Mouse (Mus musculus): ENCODE results near the gene Lrch1.

Gene Lrch1

DNA sequence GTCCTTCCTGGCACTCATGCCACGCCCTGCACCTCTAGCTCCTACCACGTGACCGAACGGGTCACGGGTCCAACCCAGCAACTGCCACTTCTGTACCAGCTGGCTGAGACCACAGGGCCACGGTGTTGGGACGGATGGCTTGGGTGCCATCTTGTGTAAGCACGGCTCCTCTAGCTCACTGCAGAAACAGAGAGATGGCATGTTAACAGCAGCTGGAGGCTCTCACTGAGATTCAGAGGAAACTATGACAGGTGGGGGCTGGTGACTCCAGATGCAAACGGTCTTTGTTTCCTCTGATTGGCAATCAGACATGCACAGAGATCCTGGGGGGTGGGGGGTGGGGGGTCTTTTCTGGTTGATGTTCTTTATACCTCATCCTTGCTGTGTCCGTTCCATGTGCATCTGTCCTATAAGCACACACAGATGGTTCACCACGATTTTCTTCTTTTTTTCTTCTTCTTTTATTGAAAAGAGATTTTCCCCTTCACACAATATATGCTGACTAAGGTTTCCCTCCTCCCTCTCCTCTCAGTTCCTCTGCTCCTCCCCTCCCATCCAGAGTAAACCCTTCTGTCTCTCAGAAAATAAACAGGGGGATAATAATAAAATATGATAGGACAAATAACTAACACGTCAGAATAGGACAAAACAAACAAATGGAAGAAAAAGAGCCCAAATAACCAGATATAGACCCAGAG, 25.5 kb downstream of the Lrch1 start:
- no peak for DNase-seq (ENCODE audit: low spot score in 2 of 2)

DNA sequence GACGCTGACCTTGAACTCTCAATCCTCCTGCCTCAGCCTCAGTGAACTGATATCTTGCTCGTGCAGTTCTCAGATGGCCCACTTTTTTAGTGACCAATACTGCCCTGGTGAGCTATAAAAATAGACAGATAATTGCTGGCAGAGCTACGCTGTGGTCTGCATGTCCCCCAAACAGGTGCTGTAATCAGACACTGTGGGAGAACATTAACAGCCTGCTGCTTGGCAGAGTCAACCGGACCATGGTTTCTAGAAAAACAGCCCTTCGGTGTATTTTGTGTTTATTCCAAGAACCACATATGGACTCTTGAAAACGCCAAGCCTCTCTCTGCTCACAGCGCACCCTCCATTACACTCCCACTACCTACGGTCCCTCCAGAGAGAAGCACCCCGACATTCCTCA, 26.2 kb downstream of the Lrch1 start:
- DNase-seq (ENCODE audit: low spot score in 2 of 2): no peak

DNA sequence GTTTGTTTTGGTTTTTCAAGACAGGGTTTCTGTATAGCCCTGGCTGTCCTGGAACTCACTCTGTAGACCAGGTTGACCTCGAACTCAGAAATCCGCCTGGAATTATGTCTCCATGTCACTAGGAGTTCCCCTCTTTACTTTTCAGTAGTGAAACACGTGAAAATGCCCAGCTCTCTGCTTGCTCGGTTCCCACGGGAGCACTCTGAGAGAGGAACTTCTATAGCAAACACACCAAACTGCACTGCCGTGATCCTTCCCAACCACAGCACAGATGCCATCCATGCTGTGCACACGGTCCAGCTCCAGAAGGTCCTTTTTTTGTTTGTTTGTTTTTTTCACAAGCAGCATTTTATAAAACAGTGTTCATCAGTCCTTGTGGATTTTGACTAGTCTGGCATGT, 28.5 kb downstream of the Lrch1 start:
- no peak for DNase-seq (ENCODE audit: low spot score in 2 of 2)

DNA sequence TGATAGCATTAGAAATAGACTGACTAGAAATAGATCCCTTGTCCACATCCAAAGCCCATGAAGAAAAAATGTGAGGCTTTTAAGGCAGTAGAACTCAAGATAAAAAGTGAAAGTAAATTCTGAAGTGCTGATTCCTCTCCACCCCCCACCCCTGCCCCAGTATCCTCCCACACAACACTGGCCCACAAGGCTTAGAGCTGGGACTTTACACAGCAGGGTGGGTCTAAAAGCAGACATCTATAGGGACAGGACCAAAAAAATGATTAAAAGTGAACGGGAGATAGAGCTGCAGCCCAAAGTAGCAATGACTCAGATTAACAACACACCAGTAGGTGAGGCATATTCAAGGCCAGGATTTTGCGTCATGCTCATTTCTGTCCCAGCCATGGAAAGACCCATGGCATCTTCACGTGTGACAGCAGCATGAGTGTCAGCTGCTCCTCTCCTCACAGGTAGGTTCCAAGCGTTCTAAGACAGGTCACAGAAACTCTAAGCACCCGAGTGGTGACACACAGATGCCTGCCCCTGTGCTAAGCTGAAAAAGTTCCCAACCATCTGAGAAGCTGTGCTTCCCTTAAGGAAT, 29.1 kb downstream of the Lrch1 start:
- DNase-seq (ENCODE audit: low spot score in 2 of 2): no peak

DNA sequence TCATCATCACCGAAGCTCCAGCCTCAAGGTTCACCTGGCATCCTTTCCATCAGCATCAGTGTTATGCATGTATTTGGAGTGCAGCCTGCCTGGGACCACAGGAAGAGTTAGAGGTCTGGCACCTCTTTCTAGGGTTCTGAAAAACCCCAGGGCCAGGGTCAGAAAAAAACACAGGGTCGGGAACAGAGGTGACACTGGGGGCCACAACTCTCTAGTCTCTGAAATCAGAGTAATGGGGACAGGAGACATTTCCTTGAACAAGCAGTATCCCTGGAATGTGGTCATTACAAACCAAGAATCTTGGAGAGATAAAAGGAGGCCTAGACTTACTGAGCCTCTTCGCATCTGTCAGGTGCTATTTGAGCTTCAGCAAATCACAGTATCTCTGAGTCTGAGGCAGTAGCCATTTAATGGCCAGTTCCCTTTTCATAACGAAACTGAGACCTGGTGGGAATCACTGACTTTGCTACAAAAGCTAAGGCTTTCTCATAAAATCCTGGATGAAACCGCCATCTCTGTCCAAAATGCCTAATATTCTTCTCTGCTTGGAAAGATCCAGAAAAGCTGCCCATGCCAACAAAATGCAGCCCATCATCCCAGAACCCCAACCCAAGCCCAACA, 30.1 kb downstream of the Lrch1 start:
- DNase-seq (ENCODE audit: low spot score in 2 of 2): no peak

DNA sequence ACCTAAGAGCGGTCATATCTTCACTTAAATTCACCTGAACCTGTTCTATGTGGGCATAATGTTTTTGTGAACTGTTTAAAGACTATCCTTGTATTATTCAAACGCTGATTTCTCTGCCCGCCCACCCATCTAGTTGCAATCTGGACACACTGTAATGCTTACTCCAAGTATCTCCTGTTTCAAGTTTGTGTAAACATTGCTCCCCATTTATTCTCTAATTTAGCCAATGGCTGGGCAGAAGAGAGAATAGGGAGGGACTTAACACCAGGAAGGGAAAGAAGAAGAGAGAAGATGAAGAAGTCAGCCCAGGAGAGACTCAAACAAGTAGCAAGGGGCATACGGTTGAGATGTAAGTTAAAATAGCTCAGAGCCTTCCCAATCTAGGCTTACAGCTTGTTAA, 31.0 kb downstream of the Lrch1 start:
- no peak for DNase-seq (ENCODE audit: low spot score in 2 of 2)

DNA sequence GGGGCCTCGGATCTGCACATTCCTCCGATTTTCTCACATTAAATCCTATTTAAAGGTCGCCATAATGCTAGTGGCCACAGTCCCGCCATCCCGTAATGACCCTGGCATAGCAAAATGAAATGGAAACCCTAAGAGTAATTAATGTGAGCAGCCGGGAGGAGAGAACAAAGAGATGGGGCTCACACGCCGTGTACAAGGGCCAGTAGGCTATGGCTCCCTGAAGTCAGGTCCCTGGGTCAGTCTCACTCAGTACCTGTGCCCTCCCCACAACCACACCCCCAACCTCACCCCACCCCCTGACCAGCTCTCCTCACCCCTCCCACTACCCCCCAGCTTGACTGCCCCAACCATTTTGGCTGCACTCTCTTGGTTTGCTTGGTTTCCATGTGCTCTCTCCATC, 31.6 kb downstream of the Lrch1 start:
- DNase-seq (ENCODE audit: low spot score in 2 of 2): no peak

DNA sequence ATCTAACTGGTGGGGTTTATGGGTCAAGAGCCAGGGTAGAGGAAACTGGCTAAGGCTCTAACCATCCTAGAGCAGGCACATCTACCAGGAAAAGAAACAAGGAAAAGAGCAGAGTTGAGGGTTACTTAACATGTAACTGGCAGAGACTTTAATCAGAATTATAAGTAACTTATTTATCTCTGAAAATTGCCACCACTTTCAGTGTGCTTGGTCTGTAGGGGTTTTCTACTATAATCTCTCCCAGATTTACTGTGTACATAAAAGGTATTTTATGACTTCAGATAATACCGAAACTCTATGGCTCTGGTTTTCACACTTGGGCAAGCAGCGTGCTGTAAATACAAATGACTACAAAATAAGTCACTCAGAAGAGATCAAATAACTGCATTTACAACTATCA, 32.0 kb downstream of the Lrch1 start:
- no peak for DNase-seq (ENCODE audit: low spot score in 2 of 2)

DNA sequence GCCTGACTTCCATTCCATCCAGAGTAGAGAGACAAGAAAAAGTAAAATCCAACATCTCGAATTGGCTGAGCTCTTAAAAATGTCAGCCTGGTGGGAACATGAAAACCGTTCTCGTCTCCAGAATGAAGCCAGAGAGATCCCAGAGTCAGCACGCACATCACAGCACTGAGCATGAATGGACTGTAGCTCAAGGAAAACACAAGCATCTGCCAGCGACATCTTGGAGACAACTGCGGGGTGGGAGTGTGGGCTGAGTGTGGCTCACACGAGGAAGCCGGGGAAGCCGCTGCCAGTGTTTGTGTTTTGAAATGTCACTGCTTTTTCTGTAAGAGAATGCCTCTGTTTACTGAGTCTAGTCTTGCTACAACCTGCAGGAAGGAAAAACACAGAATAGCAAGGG, 32.7 kb downstream of the Lrch1 start:
- DNase-seq (ENCODE audit: low spot score in 2 of 2): peak; percentile 22 to 75

DNA sequence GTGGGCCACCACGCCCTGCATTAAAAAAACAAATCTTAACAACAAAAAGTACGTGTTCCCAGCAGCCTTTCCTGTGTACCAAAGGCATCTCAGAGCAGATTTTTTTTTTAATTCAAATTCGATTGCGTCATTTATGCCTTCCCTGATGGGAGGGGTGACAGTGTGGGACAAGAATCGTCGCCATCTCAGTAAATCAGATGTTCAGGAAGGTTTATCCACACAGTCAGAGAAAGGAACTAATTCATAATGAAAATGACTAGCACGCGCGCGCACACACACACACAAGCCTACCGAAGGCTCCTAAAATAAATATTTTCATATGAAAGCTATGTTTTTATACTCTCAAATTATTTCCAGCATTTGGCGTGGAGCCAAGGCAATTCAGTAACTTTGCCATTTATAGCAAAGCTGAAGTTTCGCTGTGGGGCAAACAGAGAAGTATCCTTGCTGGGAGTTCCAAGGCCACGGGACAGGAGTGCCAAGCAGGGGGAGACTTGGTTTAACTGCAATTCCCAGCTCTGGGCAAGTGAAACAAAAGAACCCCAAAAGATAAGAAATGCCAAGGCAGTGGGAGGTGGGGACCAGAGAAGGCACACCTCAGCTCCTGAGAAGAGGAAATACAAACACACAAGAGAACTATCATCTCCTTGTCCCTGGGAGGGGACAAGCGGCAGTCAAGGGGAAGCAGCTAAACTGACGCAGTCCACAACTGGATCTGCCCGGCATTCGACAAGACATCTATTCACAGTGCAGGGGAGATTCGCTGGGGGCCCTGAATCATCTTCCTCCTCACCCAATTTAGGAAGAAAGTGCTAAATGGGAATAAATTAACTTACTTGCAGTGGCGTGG, 34.1 kb downstream of the Lrch1 start:
- no peak for DNase-seq (ENCODE audit: low spot score in 2 of 2)

DNA sequence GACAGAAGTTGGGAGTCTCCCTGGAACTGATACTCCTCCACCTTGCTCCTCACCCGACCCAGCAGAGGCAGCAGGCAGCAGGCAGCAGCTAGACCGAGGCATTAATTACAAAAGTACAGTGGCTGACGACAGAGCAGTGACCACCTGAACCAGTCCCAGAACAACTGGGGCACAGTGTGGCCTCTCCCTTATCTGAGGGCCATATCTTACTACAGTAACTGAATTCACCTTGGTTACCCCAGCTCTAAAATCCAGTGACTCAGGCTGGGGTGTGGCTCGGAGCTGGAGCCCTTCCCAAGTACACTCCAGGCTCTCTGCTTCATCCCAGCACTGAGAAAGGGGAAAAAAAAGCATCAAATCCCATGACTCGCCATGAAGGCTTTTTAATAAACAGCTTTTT, 37.3 kb downstream of the Lrch1 start:
- DNase-seq (ENCODE audit: low spot score in 2 of 2): no peak

DNA sequence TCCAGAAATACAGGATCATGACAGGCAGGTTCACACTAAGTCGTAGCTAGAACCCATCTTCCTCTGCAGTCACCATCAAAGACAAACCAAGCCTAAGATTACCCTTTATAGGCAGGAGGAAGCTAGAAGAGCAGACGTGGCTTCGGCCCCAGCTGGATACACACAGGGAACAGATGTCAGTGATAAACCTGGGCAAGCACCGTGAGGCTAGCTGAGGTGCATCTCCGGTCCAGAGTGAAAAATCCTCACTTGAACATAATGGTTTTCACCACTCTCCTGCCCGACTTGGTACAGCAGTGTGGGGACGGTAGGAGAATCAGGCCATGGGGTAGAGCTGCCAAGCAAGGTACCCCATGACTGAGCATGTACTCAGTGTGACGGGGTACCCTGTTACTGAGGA, 38.7 kb downstream of the Lrch1 start:
- DNase-seq (ENCODE audit: low spot score in 2 of 2): no peak

DNA sequence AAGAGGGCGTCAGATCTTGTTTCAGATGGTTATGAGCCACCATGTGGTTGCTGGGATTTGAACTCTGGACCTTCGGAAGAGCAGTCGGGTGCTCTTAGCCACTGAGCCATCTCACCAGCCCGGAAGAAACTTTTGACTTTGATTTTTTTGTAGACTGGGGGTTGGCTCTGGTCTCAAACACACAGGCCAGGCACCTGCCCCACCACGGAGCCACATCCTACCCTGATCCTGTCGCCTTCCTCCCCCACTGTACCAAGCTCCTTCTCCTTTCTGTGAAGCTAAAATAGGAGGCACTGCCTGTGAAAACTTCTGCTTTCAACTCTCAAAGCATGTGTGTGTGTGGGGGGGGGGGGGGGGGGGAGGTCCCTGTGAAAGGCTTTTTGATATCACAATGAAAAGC, 39.4 kb downstream of the Lrch1 start:
- DNase-seq (ENCODE audit: low spot score in 2 of 2): no peak

DNA sequence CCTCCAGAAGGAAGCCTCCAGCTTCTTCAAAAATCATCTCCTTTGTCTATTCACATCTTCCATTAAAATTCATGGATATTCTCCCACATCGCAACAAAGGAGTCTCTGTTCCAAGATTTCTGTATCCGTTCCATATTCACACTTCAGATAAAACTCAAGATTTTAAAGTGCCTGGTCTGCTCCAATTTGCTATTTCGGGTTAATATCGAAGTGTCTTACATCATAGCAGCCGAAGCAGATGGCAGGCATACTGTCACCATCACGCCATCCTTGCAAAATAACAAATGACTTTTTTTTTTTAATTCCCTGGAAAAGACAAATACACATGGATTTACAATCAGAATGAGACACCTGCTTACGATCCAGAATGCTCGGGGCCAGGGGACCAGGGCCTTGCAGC, 40.0 kb downstream of the Lrch1 start:
- no peak for DNase-seq (ENCODE audit: low spot score in 2 of 2)

DNA sequence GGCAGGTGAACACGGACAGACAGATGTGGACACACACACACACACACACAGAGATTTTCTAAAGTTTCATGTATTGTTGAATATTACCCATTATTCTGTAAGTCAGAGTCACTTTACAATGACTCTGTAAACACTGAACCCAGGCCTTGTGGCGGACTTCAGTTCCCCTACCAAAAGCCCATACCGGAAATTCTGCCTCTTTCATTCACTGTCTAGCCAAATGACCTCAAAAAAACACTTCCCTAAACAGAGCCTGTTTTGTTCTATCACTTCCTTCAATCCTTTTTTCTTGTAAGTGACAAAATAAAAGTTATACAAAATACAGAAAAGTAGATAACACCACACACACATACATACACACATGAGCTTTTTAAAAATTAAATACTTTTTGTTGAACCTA, 41.7 kb downstream of the Lrch1 start:
- DNase-seq (ENCODE audit: low spot score in 2 of 2): no peak

DNA sequence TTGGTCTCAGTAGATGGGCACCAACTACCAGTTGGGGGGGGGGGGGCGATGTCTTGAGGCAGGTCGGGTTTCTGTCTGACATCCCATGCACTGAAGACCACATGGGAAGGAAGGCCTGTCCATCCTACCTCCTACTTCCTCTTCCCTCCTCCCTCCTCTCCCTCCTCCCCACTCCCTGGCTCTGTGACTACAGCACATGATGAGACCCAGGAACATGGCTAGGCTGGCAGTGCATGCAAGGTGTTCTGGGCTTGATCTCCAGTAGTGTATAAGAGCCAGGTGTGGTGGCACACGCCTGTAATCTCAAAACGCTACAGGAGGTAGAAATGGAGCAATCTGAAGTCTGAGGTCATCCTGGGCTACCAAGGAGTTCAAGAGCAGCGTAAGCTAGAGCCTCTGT, 43.2 kb downstream of the Lrch1 start:
- DNase-seq (ENCODE audit: low spot score in 2 of 2): no peak

DNA sequence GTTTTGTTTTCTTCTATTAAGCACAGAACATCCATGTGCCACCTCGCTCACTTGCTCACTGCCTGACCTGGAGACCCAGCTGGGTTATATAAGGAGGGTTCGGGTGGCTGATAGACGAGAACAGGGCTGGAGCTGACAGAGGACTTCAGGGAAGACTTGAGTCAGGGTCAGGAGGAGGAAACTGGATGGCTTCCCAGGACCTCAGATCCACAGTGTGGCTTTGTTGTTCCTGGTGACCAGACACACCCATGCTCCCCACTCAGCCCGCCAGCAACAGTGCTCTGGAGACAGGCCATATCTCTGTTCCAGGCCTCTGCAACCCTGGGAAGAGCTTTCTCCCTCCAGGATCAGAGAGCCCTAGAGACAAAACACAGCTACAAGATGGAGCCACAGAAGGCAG, 44.6 kb downstream of the Lrch1 start:
- no peak for DNase-seq (ENCODE audit: low spot score in 2 of 2)

DNA sequence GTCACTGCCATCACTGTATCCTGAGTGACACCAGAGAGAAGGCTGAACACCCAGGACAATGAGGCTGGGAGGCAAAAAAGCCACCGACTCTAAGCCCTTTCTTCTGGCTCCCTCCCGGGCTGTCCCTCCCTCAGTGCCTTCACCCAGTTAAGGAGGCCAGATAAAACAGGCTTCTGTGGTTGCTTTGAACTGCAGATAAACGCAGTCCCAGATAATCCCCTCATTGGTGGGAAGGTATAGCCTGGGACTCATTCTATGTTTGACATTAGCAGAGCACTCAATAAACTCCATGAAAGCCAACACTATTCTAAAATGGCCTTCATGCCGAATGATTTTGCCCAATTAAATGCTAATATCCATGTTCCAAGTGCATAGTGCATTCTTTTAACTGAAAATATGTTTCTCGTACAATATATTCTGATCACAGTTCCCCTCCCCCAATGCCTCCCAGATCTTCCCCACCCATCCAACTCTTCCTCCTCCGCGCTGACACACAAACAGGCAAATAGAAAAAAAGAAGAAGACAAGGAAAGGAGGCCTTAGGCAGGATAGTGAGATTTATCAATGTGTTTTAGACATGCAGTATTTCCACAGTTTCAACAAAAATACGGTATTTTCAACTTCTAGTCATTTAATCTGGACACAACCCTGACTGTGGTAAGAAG, 46.8 kb downstream of the Lrch1 start:
- no peak for DNase-seq (ENCODE audit: low spot score in 2 of 2)

DNA sequence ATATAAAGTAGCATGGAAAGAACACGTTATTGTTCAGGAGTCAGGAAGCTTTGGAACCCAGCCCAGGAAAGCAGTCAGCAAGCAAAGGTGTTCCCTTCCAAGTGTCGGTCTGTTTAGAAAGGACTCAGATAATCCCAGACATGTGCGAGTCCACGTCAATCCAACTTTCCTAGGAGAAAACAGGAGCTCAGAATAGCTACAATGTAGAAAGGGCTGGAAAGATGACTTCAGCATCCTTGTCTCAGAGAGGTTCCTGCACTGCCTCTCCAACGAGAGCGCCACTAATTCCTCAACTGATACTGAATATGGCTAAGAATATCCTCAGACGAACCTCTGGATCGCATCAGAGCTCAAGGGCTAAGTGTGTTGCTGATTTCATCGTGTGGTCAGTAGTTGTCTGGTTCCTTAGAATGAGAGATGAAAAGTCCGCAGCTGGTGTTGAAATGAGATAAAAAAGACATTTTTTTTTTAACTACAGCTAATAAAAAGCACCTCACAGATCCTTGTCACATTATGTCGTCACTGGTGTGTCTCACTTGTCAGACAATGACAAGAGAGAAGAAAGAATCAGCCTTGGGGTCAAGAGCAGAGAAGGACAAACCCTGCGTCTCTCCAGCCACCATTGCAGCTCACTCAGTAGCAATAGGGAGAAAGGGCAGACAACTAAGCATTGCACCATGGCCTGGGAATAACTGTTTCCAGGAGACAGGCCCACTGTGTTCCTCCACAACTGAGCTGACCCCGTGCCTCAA, 47.5 kb downstream of the Lrch1 start:
- DNase-seq (ENCODE audit: low spot score in 2 of 2): no peak

DNA sequence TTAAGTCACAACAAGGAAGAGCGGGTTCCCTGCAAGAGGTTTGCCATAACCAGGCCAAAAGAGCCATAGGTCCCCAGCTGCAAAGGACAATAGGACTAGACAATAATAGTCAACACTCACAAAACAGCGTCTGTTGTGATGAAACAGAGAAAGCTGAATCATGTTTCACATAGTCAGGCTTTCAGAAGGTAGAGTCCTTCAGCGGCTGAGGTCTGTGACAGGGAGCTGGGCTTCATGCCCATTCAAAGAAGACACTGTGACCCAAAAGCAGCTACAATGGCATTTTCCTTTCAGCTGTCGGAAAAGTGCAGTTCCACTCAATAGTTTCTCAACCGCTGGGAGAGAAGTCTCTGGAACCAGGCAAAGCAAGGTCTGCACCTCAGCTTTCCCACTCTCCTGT, 48.7 kb downstream of the Lrch1 start:
- no peak for DNase-seq (ENCODE audit: low spot score in 2 of 2)

DNA sequence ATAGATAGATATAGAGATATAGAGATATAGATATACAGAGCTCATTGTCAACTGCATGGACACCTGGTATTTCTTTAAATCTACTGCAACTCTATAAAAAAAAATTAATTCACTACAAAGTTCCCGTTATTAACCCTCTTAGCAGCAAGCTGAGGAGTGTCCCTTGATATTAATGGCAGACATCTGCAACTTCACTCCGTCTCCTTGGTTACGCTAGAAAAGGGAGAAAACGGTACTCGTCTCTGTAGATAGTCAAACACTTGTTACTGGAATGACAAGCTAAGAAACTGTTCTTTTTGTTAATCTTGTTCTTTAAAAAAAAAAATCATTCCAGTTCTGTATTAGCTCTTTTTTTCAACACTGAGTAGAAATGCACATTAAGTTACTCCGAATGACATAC, 54.0 kb downstream of the Lrch1 start:
- DNase-seq (ENCODE audit: low spot score in 2 of 2): no peak

All from left cerebral cortex, adult 9 months (tissue).